Mouse (Mus musculus) forelimb bud, embryonic 11.5 days (tissue): Measurements from ENCODE around the gene Plekhg1.

ENCODE experiments used
- DNase-seq: peaks from one replicate; pipeline ENCODE4 v3.0.0-alpha.2; 2012; ENCODE audit warnings: low read depth, low spot score

Gene Plekhg1

DNA sequence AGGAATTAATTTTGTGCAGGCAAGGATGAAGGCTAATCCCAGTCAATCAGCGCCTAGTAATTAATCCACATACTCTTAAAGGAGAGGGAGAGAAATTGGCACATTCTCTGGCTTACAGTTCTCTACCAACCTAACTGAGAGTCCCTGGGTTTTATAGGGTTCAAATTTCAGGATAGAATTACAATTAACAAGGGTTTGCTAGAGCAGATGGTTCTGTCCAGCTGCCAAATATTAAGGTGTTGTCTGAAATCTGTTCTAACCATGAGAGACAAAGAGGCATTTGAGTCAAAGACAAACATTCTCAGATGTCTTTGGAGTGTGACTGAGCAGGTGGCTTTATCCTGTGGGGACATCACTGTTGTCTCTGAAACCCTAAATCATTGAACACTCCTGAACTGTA lies 87.2 kb downstream of the Plekhg1 start:
- DNase-seq = no peak

GRCm38 (mm10) chr10:3829472-3829871 lies 89.3 kb downstream of the Plekhg1 start:
- no peak for DNase-seq

- no peak for DNase-seq
Measured at GRCm38 (mm10) chr10:3830618-3831017, 90.5 kb downstream of the Plekhg1 start.

GRCm38 (mm10) chr10:3831597-3832351 lies 91.6 kb downstream of the Plekhg1 start:
- no peak for DNase-seq

DNA sequence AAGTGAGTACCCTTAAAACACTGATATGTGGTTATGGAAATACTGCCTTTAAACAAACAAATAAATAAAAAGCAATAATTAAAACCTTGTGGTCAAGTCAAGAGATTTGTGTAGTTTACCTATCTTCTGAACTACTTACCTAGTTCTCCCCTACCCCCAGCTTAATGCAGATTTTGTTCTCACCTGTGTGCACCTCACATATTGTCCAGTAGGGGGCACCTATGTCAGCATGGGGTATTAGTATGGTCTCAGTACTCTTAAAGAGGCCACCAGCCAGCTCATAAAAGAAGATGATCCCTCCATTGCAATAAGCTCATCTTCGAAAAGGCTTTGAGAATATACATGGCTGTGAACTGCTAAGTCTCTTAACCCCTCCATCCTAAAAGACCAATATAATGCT lies 93.9 kb downstream of the Plekhg1 start:
- DNase-seq = no peak

GRCm38 (mm10) chr10:3834678-3835077 lies 94.5 kb downstream of the Plekhg1 start:
- DNase-seq = no peak

- no peak for DNase-seq
Measured at GRCm38 (mm10) chr10:3835616-3836015, 95.5 kb downstream of the Plekhg1 start.

DNA sequence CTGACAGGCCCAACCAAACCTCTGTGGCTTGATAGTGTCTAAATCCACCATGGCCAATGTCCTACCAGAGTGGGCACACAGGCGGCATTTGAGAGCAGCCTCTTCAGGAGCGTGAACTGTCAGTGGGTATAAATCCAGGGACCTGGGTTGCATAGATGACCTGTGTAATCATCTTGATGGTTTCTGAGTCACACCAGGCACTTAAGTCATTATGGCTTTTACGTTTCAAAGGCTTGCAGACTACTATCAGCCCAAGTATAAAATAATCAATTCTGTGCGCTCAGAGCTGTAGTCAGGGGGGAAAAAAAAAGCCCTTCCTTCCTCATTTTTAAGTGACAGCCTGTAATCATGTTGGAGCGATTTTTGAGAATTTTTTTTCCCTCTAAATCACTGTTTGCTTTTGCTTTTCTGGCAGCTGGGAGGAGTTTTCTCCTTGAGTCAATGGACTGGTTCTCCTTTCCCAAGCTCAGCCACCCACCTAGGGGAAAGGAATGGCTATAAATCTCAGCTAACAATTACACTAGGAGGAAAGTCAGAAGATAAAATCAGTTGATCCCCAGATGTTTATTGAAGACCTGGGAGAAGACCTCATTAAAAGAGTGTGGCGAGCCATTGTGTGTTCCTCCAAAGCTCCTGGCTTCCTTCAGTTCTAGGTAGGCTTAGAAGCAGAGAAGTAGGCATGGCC lies 99.7 kb downstream of the Plekhg1 start:
- no peak for DNase-seq

DNA sequence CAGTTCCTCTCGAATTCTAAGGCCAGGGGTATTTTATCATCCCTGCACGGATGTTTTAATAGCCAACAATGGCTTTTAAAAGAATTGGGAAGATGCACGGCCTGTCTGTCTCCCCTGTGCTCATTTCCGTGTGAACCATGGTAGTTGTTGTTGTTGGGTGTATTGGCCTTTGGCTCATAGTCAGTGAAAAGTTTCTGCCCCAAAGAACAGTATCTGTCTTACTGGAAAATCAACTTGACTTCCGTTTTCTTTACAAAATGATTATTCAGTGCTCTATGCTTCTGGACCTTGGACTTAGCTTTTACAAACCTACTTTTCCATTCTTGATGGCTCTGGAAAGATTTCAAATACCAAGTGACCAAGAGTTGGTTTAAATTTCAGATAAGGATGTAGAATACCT lies 104.3 kb downstream of the Plekhg1 start:
- no peak for DNase-seq

GRCm38 (mm10) chr10:3847021-3847420 lies 106.9 kb downstream of the Plekhg1 start:
- no peak for DNase-seq

GRCm38 (mm10) chr10:3851461-3851860 lies 111.3 kb downstream of the Plekhg1 start:
- no peak for DNase-seq

DNA sequence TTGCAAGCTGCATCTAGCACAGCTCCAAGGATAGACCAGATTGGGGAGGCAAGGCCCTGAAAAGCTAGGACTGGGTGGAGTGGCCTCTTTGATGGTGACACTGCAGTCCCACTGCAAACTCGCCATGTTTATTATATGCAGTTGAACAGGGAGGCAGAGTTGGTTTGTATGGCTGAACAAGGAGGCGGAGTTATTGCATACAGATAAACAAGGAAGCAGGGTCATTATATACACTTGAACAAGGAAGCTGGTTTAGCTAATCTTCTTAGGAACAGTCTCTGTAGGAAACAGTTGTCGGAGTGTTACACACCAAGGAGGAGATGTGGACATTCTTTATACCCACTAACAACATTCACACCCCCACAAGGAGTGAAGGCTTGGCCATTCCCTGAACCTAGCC lies 112.6 kb downstream of the Plekhg1 start:
- no peak for DNase-seq

- DNase-seq = no peak
Measured at GRCm38 (mm10) chr10:3857912-3858311, 117.7 kb downstream of the Plekhg1 start.

GRCm38 (mm10) chr10:3858437-3858836 lies 118.3 kb downstream of the Plekhg1 start:
- no peak for DNase-seq

- DNase-seq = no peak
Measured at GRCm38 (mm10) chr10:3858961-3859714, 119.0 kb downstream of the Plekhg1 start.

DNA sequence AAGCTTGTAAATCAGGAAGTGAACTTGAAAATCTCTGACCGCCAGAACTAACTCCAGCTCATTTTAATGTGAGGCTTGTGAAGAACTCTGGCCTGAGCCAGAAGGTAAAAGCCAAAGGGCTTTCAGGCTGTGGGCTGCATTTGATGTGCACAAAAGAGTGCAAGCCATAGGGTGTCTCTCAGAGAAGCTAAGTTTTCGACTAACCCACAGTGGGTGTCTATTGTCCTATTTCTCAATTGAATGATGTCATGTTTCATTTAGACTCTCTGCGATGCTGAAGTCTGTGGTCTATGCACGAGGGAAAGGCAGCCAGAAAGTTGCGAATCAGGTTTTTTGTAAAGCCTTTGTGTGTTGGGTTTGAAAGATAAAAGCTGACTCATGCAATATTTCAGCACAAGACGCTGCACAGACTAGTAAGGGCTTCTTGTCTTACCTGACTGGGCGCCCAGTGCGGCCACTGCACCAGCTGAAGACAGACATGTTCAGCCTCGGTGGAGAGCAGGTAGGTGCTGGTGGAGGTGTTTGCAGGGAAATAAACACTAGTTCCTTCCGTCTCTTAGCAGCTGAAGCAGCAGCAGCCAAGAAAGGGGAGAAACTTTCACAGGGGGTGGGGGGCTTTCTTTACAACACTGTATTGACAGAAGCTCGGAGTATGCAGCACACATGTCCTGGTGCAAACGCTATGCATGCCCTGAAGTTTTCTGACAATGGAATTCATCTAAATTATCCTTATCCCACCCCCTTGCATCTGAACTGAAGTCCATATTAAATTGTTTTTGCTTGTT lies 123.4 kb downstream of the Plekhg1 start:
- no peak for DNase-seq

DNA sequence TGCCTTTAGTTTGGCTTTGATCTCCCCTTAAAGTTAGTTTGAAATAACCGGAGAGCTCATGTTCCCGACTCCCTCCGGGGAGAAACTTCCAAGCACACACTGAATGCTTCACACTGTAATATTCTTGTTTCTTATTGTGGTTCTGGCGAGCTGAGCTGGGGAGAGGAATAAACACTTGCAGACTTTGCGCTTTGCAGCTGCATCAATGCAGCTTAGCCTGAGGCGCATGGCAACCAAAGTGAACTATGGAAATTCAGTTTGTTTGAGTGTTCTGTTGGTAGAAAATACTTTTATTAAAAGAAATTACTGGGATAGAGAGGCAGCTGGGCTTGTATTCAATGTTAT lies 124.0 kb downstream of the Plekhg1 start:
- DNase-seq = no peak

DNA sequence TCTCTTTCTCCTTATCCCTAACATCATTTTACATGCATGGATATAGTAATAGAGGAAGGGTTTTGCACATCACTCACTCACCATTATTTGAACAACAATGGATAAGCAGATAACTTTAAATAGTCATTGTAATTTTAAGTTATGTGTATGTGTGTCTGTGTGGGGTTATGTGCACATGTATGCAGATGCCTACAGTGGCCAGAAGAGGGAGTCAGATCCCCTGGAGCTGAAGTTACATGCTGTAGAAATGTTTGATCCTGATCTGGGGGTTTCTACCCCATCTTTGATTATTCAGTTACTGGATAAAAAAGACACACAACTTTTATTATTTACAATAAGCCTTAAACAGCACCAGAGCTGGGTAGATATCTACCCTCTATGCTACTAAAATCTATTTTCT lies 127.1 kb downstream of the Plekhg1 start:
- no peak for DNase-seq

- no peak for DNase-seq
Measured at GRCm38 (mm10) chr10:3870828-3871227, 130.7 kb downstream of the Plekhg1 start.

DNA sequence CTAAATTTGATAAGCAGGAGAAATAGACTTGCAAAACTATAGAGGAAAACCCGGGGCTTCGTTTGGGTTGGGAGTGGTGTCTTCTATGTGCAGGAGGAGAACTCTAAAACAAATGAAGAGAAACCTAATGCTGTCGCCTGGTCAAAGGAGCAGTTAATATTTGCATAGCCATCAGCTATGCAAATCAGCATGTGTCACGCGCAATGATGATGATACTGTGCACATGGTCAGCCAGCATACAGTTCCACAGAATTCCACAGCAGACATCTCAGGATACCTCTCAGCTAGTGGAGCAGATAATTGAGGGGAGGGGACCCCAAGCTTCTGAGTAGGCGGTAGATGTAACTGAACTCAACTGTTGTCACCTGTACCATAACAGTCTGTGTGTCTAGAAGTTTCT lies 133.3 kb downstream of the Plekhg1 start:
- DNase-seq = no peak

- no peak for DNase-seq
Measured at GRCm38 (mm10) chr10:3877852-3878535, 137.8 kb downstream of the Plekhg1 start.
